Mouse (Mus musculus) forebrain, embryonic 11.5 days (tissue): ENCODE results near the gene Col4a2. TPM values are rescaled to one million over a fixed set of nuclear protein-coding genes. Genes with fewer than 3 reads are reported as not detected.

Experiments used
- ATAC-seq: fragments of 200-750 bp; cut with Nextera tagmentation; replicated peaks from 2 replicates; pipeline ENCODE4 v1.8.0; 2017; ENCODE audit warnings: moderate TSS enrichment; ENCODE audit not compliant: low FRiP score
- DNase-seq: peaks from one replicate; pipeline ENCODE4 v3.0.0-alpha.2; 2017; ENCODE audit warnings: low spot score
- H3K27ac ChIP-seq: fragments of 300-500 bp; sonication (generic); 2 replicates; pipeline ENCODE4 v1.5.1; 2014; ENCODE audit warnings: low read depth, low read length
- H3K27me3 ChIP-seq: fragments of 300-500 bp; sonication (generic); 2 replicates; pipeline ENCODE4 v1.6.1; 2014; ENCODE audit warnings: mild to moderate bottlenecking, low read length, mixed read lengths; ENCODE audit not compliant: control insufficient read depth, insufficient read depth
- H3K36me3 ChIP-seq: fragments of 300-500 bp; sonication (generic); 2 replicates; pipeline ENCODE4 v1.6.1; 2014; ENCODE audit warnings: mild to moderate bottlenecking, low read length, moderate library complexity, mixed read lengths; ENCODE audit not compliant: control insufficient read depth, insufficient read depth
- H3K4me1 ChIP-seq: fragments of 300-500 bp; sonication (generic); replicated peaks from 2 replicates; pipeline ENCODE4 v1.6.1; 2014; ENCODE audit warnings: low read length, mixed read lengths; ENCODE audit not compliant: control insufficient read depth, insufficient read depth
- H3K4me2 ChIP-seq: fragments of 300-500 bp; sonication (generic); 2 replicates; pipeline ENCODE4 v1.6.1; 2014; ENCODE audit warnings: low read depth, mild to moderate bottlenecking, low read length, moderate library complexity, mixed read lengths; ENCODE audit not compliant: severe bottlenecking
- H3K4me3 ChIP-seq: fragments of 300-500 bp; sonication (generic); 2 replicates; pipeline ENCODE4 v1.5.1; 2014; ENCODE audit warnings: low read depth, low read length
- H3K9ac ChIP-seq: fragments of 300-500 bp; sonication (generic); 2 replicates; pipeline ENCODE4 v1.6.1; 2014; ENCODE audit warnings: low read length
- H3K9me3 ChIP-seq: fragments of 300-500 bp; sonication (generic); 2 replicates; pipeline ENCODE4 v1.6.1; 2016; ENCODE audit warnings: low read length, mixed read lengths; ENCODE audit not compliant: control insufficient read depth
- WGBS: fragments of 180-500 bp; shearing (Covaris S2); extraction: QIAGEN DNeasy Blood & Tissue Kit; methylation state at CpG from one replicate; pipeline ENCODE4 v1.1.7; 2014; 5-methylcytosine and 5-hydroxymethylcytosine counted together
- polyA plus RNA-seq: library from polyadenylated mRNA; unstranded; fragments of >200 nt; fragmentation: Nextera tagmentation; extraction: Ambion mirVana; gene quantifications from 2 replicates; pipeline ENCODE4 v1.2.1, GENCODE M21; 2014

Gene Col4a2
- polyA plus RNA-seq, 1 experiment from 2014 or later: 45.4 TPM

- Histone ChIP-seq H3K4me3 (no peak overlapping the region), H3K4me1 (peaks cover 2% of the 10 kb centered on the region; the same call in 1 of the 2 replicates), H3K36me3 (no peaks in the 10 kb centered on the region), H3K27ac (no peak overlapping the region), H3K9ac (no peak overlapping the region), H3K9me3 (no peaks in the 10 kb centered on the region), H3K27me3 (no peaks in the 10 kb centered on the region), H3K4me2 (no peak overlapping the region)
- DNase-seq (no peak), ATAC-seq (no peak)
- 92% methylated on average over 23 of the region's 23 CpGs for WGBS
These were observed 135.4 kb downstream of the Col4a2 start for GRCm38 (mm10) chr8:11447910-11448570.

DNA sequence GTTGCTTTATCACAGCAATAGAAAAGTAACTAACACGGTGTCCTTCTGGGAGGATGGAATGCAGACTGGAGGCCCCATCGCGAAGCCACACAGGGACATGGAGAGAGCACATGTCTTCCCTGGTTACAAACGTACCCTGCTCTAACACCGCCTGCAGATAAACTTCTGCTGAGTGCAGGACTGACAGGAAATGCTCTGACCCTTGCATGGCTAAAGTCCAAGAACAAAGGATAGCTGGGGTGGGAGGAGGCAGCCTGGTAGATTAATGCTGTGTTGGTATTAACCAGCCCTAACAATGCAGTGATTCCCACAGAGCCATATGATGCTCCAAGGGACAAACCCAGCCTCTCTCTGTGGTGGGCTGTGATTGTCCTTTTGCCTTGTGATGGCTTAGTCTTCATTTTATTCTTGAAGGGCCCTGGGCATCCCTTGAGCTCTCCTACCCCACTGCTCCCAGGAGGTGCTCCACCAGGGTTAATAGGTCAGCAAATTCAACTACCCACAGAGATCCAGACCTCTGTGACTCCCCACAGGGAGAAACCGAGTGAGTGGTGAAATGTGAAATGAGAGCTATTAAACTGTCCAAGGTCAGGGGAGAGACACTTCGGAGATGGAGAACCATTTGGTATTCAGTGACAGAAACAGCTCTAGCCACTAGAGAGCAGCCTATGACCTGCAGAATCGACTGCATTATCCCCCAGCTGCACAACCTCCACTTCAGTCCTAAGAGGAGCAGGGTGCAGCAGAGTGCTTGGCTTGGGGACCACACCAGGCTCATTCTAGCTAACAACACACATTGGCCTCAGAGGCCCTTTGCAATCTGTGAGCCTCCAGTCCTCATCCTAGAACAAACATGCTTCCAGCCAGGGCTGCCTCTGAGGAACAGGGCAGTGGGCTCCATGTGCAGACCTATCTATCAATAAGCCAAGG, 137.8 kb downstream of the Col4a2 start:
- WGBS: 42% methylated on average over 8 of the region's 8 CpGs
- 0 out of 2 replicates have a peak, but pooled peaks have one; percentile 18 for ATAC-seq
- H3K4me2 ChIP-seq: no peak overlapping the region
- no peaks in the 10 kb centered on the region for H3K27me3 ChIP-seq
- no peak overlapping the region; the same call in 1 of the 2 replicates for H3K9ac ChIP-seq
- DNase-seq: no peak
- no peaks in the 10 kb centered on the region for H3K9me3 ChIP-seq
- no peaks in the 10 kb centered on the region for H3K36me3 ChIP-seq
- no peak overlapping the region for H3K4me3 ChIP-seq
- peaks cover 6% of the 10 kb centered on the region; the same call in 1 of the 2 replicates for H3K4me1 ChIP-seq
- no peak overlapping the region for H3K27ac ChIP-seq

GRCm38 (mm10) chr8:11452152-11452551, 139.5 kb downstream of the Col4a2 start:
- H3K4me1 ChIP-seq: peaks cover 6% of the 10 kb centered on the region; the same call in 1 of the 2 replicates
- H3K9ac ChIP-seq: no peak overlapping the region
- no peaks in the 10 kb centered on the region for H3K9me3 ChIP-seq
- H3K27me3 ChIP-seq: no peaks in the 10 kb centered on the region
- H3K36me3 ChIP-seq: no peaks in the 10 kb centered on the region
- WGBS: 93% methylated on average over 1 of the region's 1 CpGs
- no peak overlapping the region for H3K27ac ChIP-seq
- no peak overlapping the region for H3K4me3 ChIP-seq
- DNase-seq: no peak
- no peak overlapping the region for H3K4me2 ChIP-seq
- ATAC-seq: no peak

DNA sequence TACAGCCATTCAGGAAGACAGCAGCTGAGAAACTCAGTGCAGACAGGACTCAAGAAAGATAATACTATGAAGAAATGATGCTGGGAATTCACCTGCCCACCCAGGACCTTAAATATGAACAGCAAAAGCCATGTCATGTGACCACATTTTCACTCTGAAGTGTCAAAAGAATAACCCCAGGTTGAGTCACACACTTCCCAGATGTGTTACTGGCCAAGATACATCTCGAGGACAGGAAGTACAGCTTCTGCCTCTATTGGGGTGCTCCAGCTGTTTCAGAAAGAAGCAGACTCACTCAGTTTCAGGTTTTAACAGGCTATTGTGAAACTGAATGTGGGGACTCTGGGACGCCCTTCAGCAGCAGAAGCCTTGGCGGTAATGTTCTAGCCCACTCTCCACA, 140.0 kb downstream of the Col4a2 start:
- Histone ChIP-seq H3K9me3 (no peaks in the 10 kb centered on the region), H3K4me1 (peaks cover 6% of the 10 kb centered on the region; the same call in 1 of the 2 replicates), H3K4me2 (no peak overlapping the region), H3K9ac (no peak overlapping the region), H3K27me3 (no peaks in the 10 kb centered on the region), H3K36me3 (no peaks in the 10 kb centered on the region), H3K27ac (no peak overlapping the region), H3K4me3 (no peak overlapping the region)
- DNase-seq (no peak), ATAC-seq (no peak)
- 58% methylated on average over 3 of the region's 3 CpGs for WGBS

DNA sequence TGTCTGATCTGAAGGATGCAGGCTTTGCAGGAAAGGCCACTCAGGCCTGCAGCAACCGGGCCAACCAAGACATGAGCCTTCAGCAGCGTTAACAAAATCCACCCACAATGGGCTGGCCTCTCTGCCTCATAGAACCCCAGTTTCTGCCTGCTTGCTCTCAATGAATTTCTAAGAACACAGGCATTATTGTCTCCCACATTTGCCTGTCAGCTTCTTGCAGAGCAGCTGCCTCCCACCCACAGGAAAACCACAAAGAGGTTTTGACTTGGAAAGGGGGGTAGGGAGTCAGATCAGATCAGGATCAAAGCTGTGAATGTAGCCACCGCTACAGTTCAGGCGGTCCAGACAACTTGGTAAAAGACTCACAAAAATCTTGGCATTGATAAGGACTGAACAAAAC, 140.4 kb downstream of the Col4a2 start:
- H3K9me3 ChIP-seq: no peaks in the 10 kb centered on the region
- WGBS: 17% methylated on average over 4 of the region's 4 CpGs
- H3K27me3 ChIP-seq: no peaks in the 10 kb centered on the region
- no peak overlapping the region for H3K4me2 ChIP-seq
- no peak overlapping the region for H3K9ac ChIP-seq
- H3K36me3 ChIP-seq: no peaks in the 10 kb centered on the region
- no peak overlapping the region for H3K4me3 ChIP-seq
- DNase-seq (no peak), ATAC-seq (no peak)
- peaks cover 6% of the 10 kb centered on the region; the same call in 1 of the 2 replicates for H3K4me1 ChIP-seq
- no peak overlapping the region for H3K27ac ChIP-seq

DNA sequence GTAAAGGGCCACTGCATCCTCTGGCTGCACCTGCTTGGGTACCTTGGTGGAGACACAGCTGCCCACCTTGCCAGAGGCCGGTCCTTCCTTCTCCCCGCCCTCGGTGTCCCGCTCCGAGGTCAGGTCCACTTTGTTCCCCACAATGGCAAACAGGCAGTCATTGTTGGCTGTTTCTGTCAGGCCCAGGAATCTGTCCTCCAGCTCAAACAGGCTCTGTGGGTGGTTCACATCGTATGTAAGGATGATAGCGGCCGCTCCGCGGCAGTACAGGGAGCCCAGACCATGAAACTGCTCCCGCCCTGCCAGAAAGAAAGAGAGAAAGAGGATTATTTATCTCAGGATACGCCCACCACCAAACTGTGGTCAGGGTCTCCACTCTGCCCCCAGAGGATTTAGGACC, 141.6 kb downstream of the Col4a2 start:
- Histone ChIP-seq H3K4me2 (no peak overlapping the region), H3K9ac (no peak overlapping the region), H3K4me1 (peaks cover 6% of the 10 kb centered on the region; the same call in 1 of the 2 replicates), H3K9me3 (no peaks in the 10 kb centered on the region), H3K27ac (no peak overlapping the region), H3K27me3 (no peaks in the 10 kb centered on the region), H3K4me3 (no peak overlapping the region), H3K36me3 (no peaks in the 10 kb centered on the region)
- no peak for DNase-seq
- no peak for ATAC-seq
- 36% methylated on average over 12 of the region's 12 CpGs for WGBS

GRCm38 (mm10) chr8:11457278-11457677, 144.7 kb downstream of the Col4a2 start:
- H3K4me1 ChIP-seq: peaks cover 6% of the 10 kb centered on the region; the same call in 1 of the 2 replicates
- WGBS: 71% methylated on average over 3 of the region's 3 CpGs
- no peak overlapping the region for H3K4me2 ChIP-seq

DNA sequence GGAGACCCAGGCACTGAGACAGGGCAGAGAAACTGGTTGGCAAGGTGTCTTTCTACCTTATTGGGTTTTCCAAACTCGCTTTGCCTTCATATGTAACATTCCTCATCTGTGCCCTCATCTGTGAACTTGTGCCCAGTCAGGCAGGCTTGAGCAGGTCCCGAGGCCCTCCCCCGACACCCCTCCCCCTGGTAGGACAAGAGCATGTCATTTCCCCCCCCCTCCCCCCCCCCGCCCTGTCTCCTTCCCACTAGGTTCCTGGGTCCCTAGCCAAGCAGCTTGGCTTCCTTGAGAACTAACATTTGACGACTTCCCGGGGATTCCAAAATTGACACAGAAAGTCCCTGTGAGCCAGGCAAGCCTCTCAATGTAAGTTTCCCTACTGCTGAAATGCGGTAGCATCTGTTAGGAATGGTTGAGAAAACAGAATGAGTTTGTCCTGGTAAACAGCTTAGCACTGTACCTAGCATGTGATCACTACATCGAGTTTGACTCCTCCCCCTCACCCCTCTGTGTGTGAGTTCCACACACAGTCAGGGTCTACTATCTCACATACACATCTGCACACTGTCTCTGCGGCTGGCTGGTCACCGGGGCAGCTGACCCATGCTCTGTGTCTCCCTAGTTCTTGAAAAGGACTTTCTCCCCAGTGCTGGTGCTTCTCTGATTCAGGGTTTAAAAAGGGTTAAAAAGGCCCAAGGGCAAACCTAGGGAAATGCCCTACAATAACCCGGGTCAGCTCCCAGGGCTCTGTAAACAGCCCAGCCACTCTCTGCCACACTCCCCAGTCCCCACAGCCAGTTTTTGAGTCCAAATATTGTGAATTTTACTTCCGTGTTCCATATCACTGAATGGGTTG, 145.6 kb downstream of the Col4a2 start:
- H3K9me3 ChIP-seq: no peaks in the 10 kb centered on the region
- 54% methylated on average over 11 of the region's 12 CpGs for WGBS
- ATAC-seq (no peak), DNase-seq (no peak)
- H3K9ac ChIP-seq: no peak overlapping the region
- no peak overlapping the region for H3K27ac ChIP-seq
- H3K36me3 ChIP-seq: no peaks in the 10 kb centered on the region
- H3K27me3 ChIP-seq: no peaks in the 10 kb centered on the region
- no peak overlapping the region for H3K4me2 ChIP-seq
- H3K4me1 ChIP-seq: 0 out of 2 replicates have a peak, but pooled peaks cover 3% of the 10 kb centered on the region
- no peak overlapping the region for H3K4me3 ChIP-seq

More at GRCm38 (mm10) chr8:11457278-11457677, 144.7 kb downstream of the Col4a2 start:
- Histone ChIP-seq H3K36me3 (no peaks in the 10 kb centered on the region), H3K9ac (no peak overlapping the region), H3K9me3 (no peaks in the 10 kb centered on the region), H3K4me3 (no peak overlapping the region), H3K27ac (no peak overlapping the region), H3K27me3 (no peaks in the 10 kb centered on the region)
- ATAC-seq: no peak
- no peak for DNase-seq
